Mouse (Mus musculus) thymus, adult 18-20 months (tissue): ENCODE data around the gene Nell2.

ENCODE experiments used
- DNase-seq, 2 experiments: peaks; one replicate each; pipeline ENCODE4 v3.0.0; 2022; ENCODE audit warnings: mixed read lengths in 2 of 2

Nell2 gene

DNA sequence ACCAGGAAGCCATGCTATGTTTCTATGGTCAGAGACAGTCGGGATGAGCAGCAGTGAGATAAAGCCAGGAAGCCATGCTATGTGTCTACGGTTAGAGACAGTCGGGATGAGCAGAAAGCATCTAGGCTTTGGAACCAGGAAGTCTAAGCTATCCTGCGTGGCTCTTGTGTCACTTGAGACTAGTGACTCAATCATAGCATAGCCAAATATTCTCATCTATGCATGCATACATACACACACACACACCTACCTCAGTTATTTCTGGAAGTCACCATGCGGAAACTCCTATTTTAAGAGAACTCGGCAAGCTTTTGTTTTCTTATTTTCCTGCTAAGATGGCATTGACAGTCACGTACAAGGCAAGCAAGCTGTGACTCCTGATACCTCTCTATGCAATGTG lies 457.5 kb downstream of the Nell2 start:
- DNase-seq, result no peak

DNA sequence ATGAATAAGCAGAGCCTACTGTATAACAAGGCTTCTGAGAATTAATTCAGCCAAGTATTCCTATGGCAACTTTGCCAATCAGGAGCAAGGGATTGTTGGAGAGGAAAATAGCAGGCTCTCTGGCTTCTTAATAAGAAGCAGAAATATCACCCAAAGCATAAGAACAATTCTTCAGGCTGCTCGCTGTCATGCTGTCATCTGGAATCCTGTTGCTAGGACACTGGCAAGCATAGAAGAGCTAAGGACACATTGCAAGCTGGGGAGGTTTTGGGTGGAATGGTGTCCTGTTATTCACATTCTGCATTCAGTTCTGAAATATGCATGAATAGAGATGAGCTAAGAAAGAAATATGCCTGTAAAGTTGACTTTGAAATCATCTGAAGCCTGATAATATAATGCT lies 459.6 kb downstream of the Nell2 start:
- DNase-seq, result no peak

GRCm38 (mm10) chr15:95068023-95068422 lies 460.3 kb downstream of the Nell2 start:
- DNase-seq, result no peak

DNA sequence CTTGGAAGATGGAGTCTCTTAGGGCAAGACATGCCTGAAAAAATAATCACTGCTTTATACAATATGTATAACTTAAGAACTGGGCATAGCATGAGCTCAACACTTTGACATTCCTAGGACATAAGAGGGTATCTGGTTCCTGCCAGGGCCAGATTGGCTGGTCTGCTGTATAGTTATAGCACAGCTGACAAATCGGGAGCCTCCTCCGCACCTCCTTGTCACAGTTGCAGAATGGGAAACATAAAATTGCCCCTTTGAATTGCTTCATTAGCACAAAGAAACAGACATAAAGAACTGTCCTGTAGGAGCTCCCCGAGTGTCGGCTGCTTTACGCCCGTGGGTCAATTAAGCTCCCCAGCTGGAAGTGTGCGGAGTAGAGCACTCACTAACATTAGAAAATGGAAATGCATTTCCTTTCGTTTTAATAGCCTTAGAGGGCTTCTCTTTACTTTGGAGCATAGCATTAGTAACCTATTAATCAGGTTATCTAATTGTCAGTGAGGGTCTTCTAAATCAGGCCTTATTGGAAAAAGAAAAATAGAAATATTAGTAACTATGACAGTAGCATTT lies 473.2 kb downstream of the Nell2 start:
- no peak for DNase-seq

GRCm38 (mm10) chr15:95049171-95049729 lies 479.1 kb downstream of the Nell2 start:
- no peak for DNase-seq

- no peak for DNase-seq
Observed at GRCm38 (mm10) chr15:95047486-95047885, 480.9 kb downstream of the Nell2 start.

GRCm38 (mm10) chr15:95044011-95044410 lies 484.3 kb downstream of the Nell2 start:
- no peak for DNase-seq

DNA sequence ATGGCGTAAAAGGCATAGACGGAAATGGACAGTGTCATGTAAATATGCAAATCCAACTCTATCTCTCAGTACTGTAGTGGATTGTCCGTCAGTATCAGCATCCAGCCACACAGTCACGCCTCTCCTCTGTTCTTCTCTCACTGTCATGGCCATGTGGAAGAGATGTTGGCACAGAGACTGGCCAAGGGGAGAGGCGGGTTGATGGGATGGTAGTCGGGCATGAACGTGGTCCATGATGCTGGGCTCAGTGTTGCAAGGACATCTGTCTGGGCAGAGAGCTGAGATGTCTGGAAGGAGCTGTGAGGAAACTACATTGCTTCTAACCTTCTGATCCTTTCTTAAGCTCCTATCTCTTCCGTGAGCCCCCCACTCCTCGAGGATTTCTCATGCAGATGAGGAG lies 485.9 kb downstream of the Nell2 start:
- DNase-seq, result no peak

GRCm38 (mm10) chr15:95029487-95029875 lies 498.9 kb downstream of the Nell2 start:
- DNase-seq, result no peak

- DNase-seq, result no peak
Observed at GRCm38 (mm10) chr15:95028862-95029486, 499.4 kb downstream of the Nell2 start.
